In the genomic region with DNA sequence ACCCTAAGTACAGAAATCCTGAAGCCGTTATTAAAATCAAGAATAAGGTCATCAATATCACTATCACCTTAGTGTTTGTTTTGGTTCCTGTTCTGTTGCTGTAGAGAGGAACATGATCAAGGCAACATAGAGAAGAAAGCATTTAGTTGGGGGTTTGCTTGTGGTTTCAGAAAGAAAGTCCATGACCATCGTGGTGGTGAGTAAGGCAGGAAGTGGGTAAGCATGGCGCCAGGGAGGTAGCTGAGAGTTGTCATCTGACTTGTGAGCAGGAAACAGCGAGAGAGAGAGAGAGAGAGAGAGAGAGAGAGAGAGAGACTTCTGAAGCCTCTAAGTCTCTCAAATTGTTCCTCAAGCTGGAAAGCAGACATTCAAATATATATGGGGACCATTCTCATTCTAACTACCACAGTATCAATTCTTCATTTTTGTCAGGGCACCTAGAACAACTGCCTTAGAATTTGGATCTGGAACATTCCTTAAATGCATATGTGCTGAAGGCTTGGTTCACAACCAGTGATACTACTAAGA, we compare ENCODE assay signal across 9 mouse cellular contexts. TPM values are rescaled to one million over a fixed set of nuclear protein-coding genes. Genes with fewer than 3 reads are reported as not detected.
A peak's percentile ranks its signal among the peaks of the same experiment; 100 is the strongest.
DNase-seq lines count a peak whose midpoint lies in the region; ATAC-seq lines count a peak whose summit lies in the region.
"Had no signal": no experiment of that assay in that cellular context is flagged by ENCODE, and none has a peak within 500 bp of the region (broad histone marks: within the 10 kb centered on the region; RNA-seq: fewer than 3 reads in every experiment).

No protein-coding gene starts in this region.

- ATAC-seq in megakaryocyte progenitor cell, adult 5-6 weeks (replicated peaks; ENCODE audit: poor library complexity) = peak; percentile 100

- DNase-seq in heart, adult 11 months = peak; percentile 80
- no peak for DNase-seq in heart, postnatal 14 days
- DNase-seq in Muller cell, postnatal 12 days (ENCODE audit: inconsistent ontology term) = peak; percentile 26
- DNase-seq in thymus, postnatal 0 days (ENCODE audit: low spot score) = peak; percentile 79
- DNase-seq in layer of hippocampus, postnatal 14 days (ENCODE audit: low spot score in 2 of 2) = no peak
- DNase-seq in frontal cortex, adult 2 months (ENCODE audit: extremely low spot score in 1 of 2, low spot score in 1 of 2) = no peak
- no peak for DNase-seq in adrenal gland, postnatal 14 days
- DNase-seq: layer of hippocampus, postnatal 36 days had no signal

- intact Hi-C loops in heart, postnatal 14 days (cut with DNase I) = no loop called here

RNA-seq across cellular contexts. Expression of a gene that starts 10.9 kb away (rescaled TPM):
- total RNA-seq in heart, postnatal 14 days (2021) = under 1 TPM; 0.22 to 0.45 TPM
- total RNA-seq in megakaryocyte progenitor cell, adult 5-6 weeks (2015) = 0.02 and 0.05 TPM in 2 replicates
- 0.04 TPM in 1 of 2 replicates, not detected in the other for total RNA-seq in megakaryocyte progenitor cell, adult 5-6 weeks (2017)
- 0.05 and 0.06 TPM in 2 replicates for polyA plus RNA-seq in thymus, postnatal 0 days (2015; fragmentation: Nextera tagmentation; extraction: Ambion mirVana)
- total RNA-seq in layer of hippocampus, postnatal 14 days (2021) = 1 to 10 TPM; 1.3 to 2.3 TPM
- 0.11 and 0.12 TPM in 2 replicates for polyA plus RNA-seq in frontal cortex, adult 2 months (2012; rRNA removed)
- total RNA-seq in adrenal gland, postnatal 14 days (2021) = 0.07 and 0.08 TPM in 2 replicates

RNA-seq across cellular contexts. Expression of a gene that starts 37.7 kb away (rescaled TPM):
- total RNA-seq in heart, postnatal 14 days (2021) = 100 to 1,000 TPM; 525 to 538 TPM
- total RNA-seq in megakaryocyte progenitor cell, adult 5-6 weeks (2015) = 167 and 175 TPM in 2 replicates
- total RNA-seq in megakaryocyte progenitor cell, adult 5-6 weeks (2017) = 121 and 123 TPM in 2 replicates
- polyA plus RNA-seq in thymus, postnatal 0 days (2015; fragmentation: Nextera tagmentation; extraction: Ambion mirVana) = 163 and 168 TPM in 2 replicates
- 100 to 1,000 TPM; 142 to 144 TPM for total RNA-seq in layer of hippocampus, postnatal 14 days (2021)
- polyA plus RNA-seq in frontal cortex, adult 2 months (2012; rRNA removed) = 123 and 136 TPM in 2 replicates
- 777 and 832 TPM in 2 replicates for total RNA-seq in adrenal gland, postnatal 14 days (2021)

Comparison
In these comparisons a context has a peak if more than half of its experiments do, and no peak if none do; other contexts are left out.
1. DNase-seq: peak in heart, adult 11 months (single experiment), Muller cell, postnatal 12 days (single experiment) and thymus, postnatal 0 days (single experiment); none in heart, postnatal 14 days (0 of 2), layer of hippocampus, postnatal 14 days (0 of 2), frontal cortex, adult 2 months (0 of 2) and adrenal gland, postnatal 14 days (single experiment).